9 mouse cellular contexts compared by ENCODE assay signal in the genomic region with DNA sequence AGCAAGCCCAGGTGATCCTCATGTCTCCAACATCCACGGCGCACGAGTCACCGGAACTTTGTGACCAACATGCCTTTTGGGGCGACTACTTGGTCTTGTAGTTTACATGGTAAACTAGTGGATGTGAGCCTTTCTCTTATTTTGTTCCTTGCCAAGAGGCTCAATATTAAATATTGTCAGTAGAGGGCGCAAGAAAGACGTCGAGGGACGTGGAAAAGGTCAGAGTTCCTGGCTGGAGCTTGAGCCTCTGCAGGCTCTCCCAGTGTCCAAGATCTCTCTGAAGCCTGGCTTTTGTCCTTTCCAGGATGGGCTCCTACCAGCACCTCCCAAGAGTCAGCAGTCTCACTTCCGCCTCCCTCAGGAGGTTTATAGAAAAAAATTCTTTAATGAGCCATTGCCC.
DNase-seq lines count a peak whose midpoint lies in the region; ATAC-seq and TF ChIP-seq lines count a peak whose summit lies in the region.
"Had no signal": no experiment of that assay in that cellular context is flagged by ENCODE, and none has a peak within 500 bp of the region (broad histone marks: within the 10 kb centered on the region; RNA-seq: fewer than 3 reads in every experiment).

No protein-coding gene starts in this region.

- TF ChIP-seq EP300 in stomach, postnatal 0 days (optimal IDR thresholded peaks at IDR 0.05), result no peak

- H3K9ac ChIP-seq in midbrain, embryonic 12.5 days (replicated peaks), result no peak overlapping the region
- H3K9ac ChIP-seq in midbrain, embryonic 15.5 days, result no peak overlapping the region
- no peak overlapping the region for H3K9ac ChIP-seq in stomach, postnatal 0 days (ENCODE audit: low read length)

- H3K4me3 ChIP-seq in midbrain, embryonic 12.5 days, result no peak overlapping the region
- H3K4me3 ChIP-seq in midbrain, embryonic 15.5 days, result no peak overlapping the region
- H3K4me3 ChIP-seq in embryonic facial prominence, embryonic 10.5 days, result no peak overlapping the region
- H3K4me3 ChIP-seq in stomach, postnatal 0 days (ENCODE audit: low read depth, low read length), result no peak overlapping the region

- DNase-seq in heart, adult 8-10 months (ENCODE audit: low spot score), result peak; percentile 19
- no peak for DNase-seq in heart, postnatal 25 days (ENCODE audit: low spot score)
- peak; percentile 16 for DNase-seq in embryonic facial prominence, embryonic 10.5 days (ENCODE audit: low spot score)
- DNase-seq in stomach, postnatal 0 days (ENCODE audit: low spot score), result no peak
- DNase-seq in left cerebral cortex, postnatal 36 days (ENCODE audit: low spot score in 2 of 2), result no peak
- no peak for DNase-seq in thymus, adult 18-20 months
- DNase-seq: spleen, adult 18-20 months had no signal

- H3K27ac ChIP-seq in midbrain, embryonic 12.5 days (replicated peaks), result no peak overlapping the region
- H3K27ac ChIP-seq in midbrain, embryonic 15.5 days, result no peak overlapping the region
- H3K27ac ChIP-seq in embryonic facial prominence, embryonic 10.5 days (replicated peaks), result 0 out of 2 replicates have a peak overlapping the region, but pooled peaks have one; percentile 19
- H3K27ac ChIP-seq in stomach, postnatal 0 days (replicated peaks), result no peak overlapping the region

- peak; percentile 47; the same call in 1 of the 2 replicates for ATAC-seq in midbrain, embryonic 12.5 days (ENCODE audit: low FRiP score, low read depth)
- no peak for ATAC-seq in midbrain, embryonic 15.5 days (replicated peaks)
- no peak for ATAC-seq in stomach, postnatal 0 days (ENCODE audit: low FRiP score, low TSS enrichment)

- TF ChIP-seq CTCF in stomach, postnatal 0 days (IDR thresholded peaks at IDR 0.05; ENCODE audit: low read depth), result peak; percentile 66

- WGBS in midbrain, embryonic 12.5 days, result 34% methylated on average over 10 of the region's 10 CpGs
- 39% methylated on average over 10 of the region's 10 CpGs for WGBS in midbrain, embryonic 15.5 days
- 38% methylated on average over 10 of the region's 10 CpGs for WGBS in embryonic facial prominence, embryonic 10.5 days
- WGBS in stomach, postnatal 0 days, result 36% methylated on average over 10 of the region's 10 CpGs

- H3K4me2 ChIP-seq in midbrain, embryonic 12.5 days (replicated peaks), result no peak overlapping the region
- H3K4me2 ChIP-seq in midbrain, embryonic 15.5 days, result no peak overlapping the region
- no peak overlapping the region for H3K4me2 ChIP-seq in stomach, postnatal 0 days (replicated peaks; ENCODE audit: low read depth)

- intact Hi-C loops in heart, postnatal 25 days (cut with DNase I), result loop anchor here (10.0 kb wide), 1 partner anchor 1451 kb away; no protein-coding TSS in a partner anchor
- intact Hi-C loops in left cerebral cortex, postnatal 36 days (cut with DNase I), result no loop called here

- no peaks in the 10 kb centered on the region for H3K36me3 ChIP-seq in midbrain, embryonic 12.5 days
- no peaks in the 10 kb centered on the region for H3K36me3 ChIP-seq in midbrain, embryonic 15.5 days (replicated peaks)
- no peaks in the 10 kb centered on the region for H3K36me3 ChIP-seq in embryonic facial prominence, embryonic 10.5 days (replicated peaks)
- H3K36me3 ChIP-seq in stomach, postnatal 0 days (ENCODE audit: control insufficient read depth, insufficient read depth, low read length), result no peaks in the 10 kb centered on the region

- H3K9me3 ChIP-seq in midbrain, embryonic 12.5 days, result no peaks in the 10 kb centered on the region
- H3K9me3 ChIP-seq in midbrain, embryonic 15.5 days, result no peaks in the 10 kb centered on the region
- H3K9me3 ChIP-seq in embryonic facial prominence, embryonic 10.5 days, result no peaks in the 10 kb centered on the region
- H3K9me3 ChIP-seq in stomach, postnatal 0 days (ENCODE audit: control insufficient read depth, low read length), result no peaks in the 10 kb centered on the region

- H3K4me1 ChIP-seq in midbrain, embryonic 12.5 days, result peaks cover 1% of the 10 kb centered on the region
- no peaks in the 10 kb centered on the region; the same call in 1 of the 2 replicates for H3K4me1 ChIP-seq in midbrain, embryonic 15.5 days
- 0 out of 2 replicates have a peak, but pooled peaks cover 2% of the 10 kb centered on the region for H3K4me1 ChIP-seq in embryonic facial prominence, embryonic 10.5 days
- no peaks in the 10 kb centered on the region for H3K4me1 ChIP-seq in stomach, postnatal 0 days (replicated peaks; ENCODE audit: control insufficient read depth, insufficient read depth)

- H3K27me3 ChIP-seq in midbrain, embryonic 12.5 days, result no peaks in the 10 kb centered on the region
- no peaks in the 10 kb centered on the region for H3K27me3 ChIP-seq in midbrain, embryonic 15.5 days (replicated peaks)
- H3K27me3 ChIP-seq in embryonic facial prominence, embryonic 10.5 days (replicated peaks; ENCODE audit: low read depth, poor library complexity, severe bottlenecking), result no peaks in the 10 kb centered on the region
- no peaks in the 10 kb centered on the region for H3K27me3 ChIP-seq in stomach, postnatal 0 days (ENCODE audit: control insufficient read depth, insufficient read depth, low read length)

Comparison
In these comparisons a context has a peak if more than half of its experiments do, and no peak if none do; other contexts are left out.
1. DNase-seq: peak in heart, adult 8-10 months (single experiment) and embryonic facial prominence, embryonic 10.5 days (single experiment); none in heart, postnatal 25 days (single experiment), stomach, postnatal 0 days (single experiment), left cerebral cortex, postnatal 36 days (0 of 2) and thymus, adult 18-20 months (0 of 2).